Mouse (Mus musculus) small intestine, adult 2 months (tissue): ENCODE results near the gene Cyp26a1. TPM values are rescaled to one million over a fixed set of nuclear protein-coding genes. Genes with fewer than 3 reads are reported as not detected.

Experiments
- H3K27ac ChIP-seq: fragments of 200-500 bp; 2 replicates; pipeline ENCODE4 v1.5.1; 2012; ENCODE audit warnings: low read depth, low read length, control low read depth, inconsistent platforms; ENCODE audit not compliant: insufficient read depth
- H3K27me3 ChIP-seq: fragments of 200-500 bp; 2 replicates; pipeline ENCODE4 v1.6.1; 2012; ENCODE audit warnings: mild to moderate bottlenecking, moderate library complexity, low read length, inconsistent platforms; ENCODE audit not compliant: control insufficient read depth, insufficient read depth
- H3K36me3 ChIP-seq: fragments of 200-500 bp; 2 replicates; pipeline ENCODE4 v1.6.1; 2012; ENCODE audit warnings: mild to moderate bottlenecking, low read length, control low read depth, inconsistent platforms; ENCODE audit not compliant: control insufficient read depth, insufficient read depth
- H3K4me1 ChIP-seq: fragments of 200-500 bp; 2 replicates; pipeline ENCODE4 v1.6.1; 2012; ENCODE audit warnings: low read length, inconsistent platforms, mixed read lengths; ENCODE audit not compliant: control insufficient read depth, insufficient read depth, insufficient read length
- H3K4me3 ChIP-seq: fragments of 200-500 bp; 2 replicates; pipeline ENCODE4 v1.5.1; 2012; ENCODE audit warnings: low read depth, mild to moderate bottlenecking, control low read depth, inconsistent platforms, low read length, moderate library complexity
- CTCF ChIP-seq: fragments of 200-500 bp; IDR thresholded peaks from 2 replicates; pipeline ENCODE4 v1.5.1; 2012; ENCODE audit warnings: low read depth, mild to moderate bottlenecking, control low read depth, inconsistent platforms, low read length, moderate library complexity, mixed read lengths; ENCODE audit not compliant: insufficient replicate concordance, insufficient read length; ENCODE audit errors: extremely low read depth
- POLR2A ChIP-seq: fragments of 200-500 bp; IDR thresholded peaks from 2 replicates; pipeline ENCODE4 v1.6.1; 2012; ENCODE audit warnings: low read depth, mild to moderate bottlenecking, control low read depth, inconsistent platforms, low read length, moderate library complexity
- WGBS: fragments of 180-500 bp; shearing (Covaris S2); methylation state at CpG from one replicate; pipeline ENCODE4 v1.1.7; 2018; 5-methylcytosine and 5-hydroxymethylcytosine counted together
- polyA plus RNA-seq: library from polyadenylated mRNA; depleted of rRNA; stranded (reverse); fragments of >200 nt; gene quantifications from 2 replicates; pipeline ENCODE4 v1.2.3, GENCODE M21; 2012

Cyp26a1 gene
- polyA plus RNA-seq, 1 experiment: 0.08 TPM

DNA sequence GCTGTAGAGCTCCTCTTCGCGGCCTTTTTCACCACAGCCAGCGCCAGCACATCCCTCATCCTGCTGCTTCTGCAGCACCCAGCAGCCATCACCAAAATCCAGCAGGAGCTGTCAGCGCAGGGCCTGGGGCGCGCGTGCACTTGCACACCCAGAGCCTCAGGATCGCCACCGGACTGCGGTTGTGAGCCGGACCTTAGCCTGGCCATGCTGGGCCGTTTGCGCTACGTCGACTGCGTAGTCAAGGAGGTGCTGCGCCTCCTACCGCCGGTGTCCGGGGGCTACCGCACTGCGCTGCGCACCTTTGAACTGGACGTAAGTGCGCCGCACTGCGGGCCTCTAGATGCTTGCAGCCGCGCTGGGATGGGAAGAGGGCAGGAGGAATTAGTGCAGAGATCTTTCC is 6.9 kb upstream of the Cyp26a1 start:
- Histone ChIP-seq H3K4me3 (no peak overlapping the region), H3K4me1 (no peaks in the 10 kb centered on the region), H3K36me3 (peaks cover 2% of the 10 kb centered on the region), H3K27me3 (peaks cover 12% of the 10 kb centered on the region), H3K27ac (no peak overlapping the region)
- 15% methylated on average over 29 of the region's 29 CpGs for WGBS
- TF ChIP-seq POLR2A (no peak), CTCF (no peak)

DNA sequence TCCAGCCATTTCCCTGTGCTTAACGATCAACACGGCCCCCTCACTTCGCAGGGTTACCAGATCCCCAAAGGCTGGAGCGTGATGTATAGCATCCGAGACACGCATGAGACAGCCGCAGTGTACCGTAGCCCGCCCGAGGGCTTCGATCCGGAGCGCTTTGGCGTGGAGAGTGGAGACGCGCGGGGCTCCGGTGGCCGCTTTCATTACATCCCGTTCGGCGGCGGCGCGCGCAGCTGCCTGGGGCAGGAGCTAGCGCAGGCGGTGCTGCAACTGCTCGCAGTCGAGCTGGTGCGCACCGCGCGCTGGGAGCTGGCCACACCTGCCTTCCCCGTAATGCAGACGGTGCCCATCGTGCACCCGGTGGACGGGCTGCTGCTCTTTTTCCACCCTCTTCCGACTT is 4.7 kb upstream of the Cyp26a1 start:
- H3K27me3 ChIP-seq: peaks cover 33% of the 10 kb centered on the region
- H3K4me1 ChIP-seq: no peaks in the 10 kb centered on the region
- no peaks in the 10 kb centered on the region for H3K36me3 ChIP-seq
- H3K27ac ChIP-seq: no peak overlapping the region
- WGBS: 4% methylated on average over 40 of the region's 40 CpGs
- peak overlapping the region; percentile 10 for H3K4me3 ChIP-seq
- no peak for TF ChIP-seq CTCF
- TF ChIP-seq POLR2A: no peak

DNA sequence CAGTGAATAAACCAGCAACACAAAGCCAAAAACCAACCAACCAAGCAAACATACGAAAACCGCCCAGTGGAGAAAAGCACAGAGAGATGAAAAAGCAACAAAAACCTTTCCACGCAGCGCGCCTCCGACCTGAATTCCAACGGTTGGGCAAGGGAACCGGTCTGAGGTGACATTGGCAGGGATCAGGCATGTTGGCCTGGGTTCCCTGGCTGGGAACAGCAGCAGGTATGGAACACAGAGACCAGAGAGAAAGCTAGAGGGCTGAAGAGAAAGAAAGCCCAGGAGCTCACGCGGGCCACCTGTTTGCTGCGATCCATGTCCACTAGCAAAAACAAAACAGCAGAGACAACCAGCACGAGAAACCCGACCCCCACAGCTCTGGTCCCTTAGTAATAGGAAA is 2.5 kb upstream of the Cyp26a1 start:
- peaks cover 46% of the 10 kb centered on the region for H3K27me3 ChIP-seq
- no peak overlapping the region for H3K4me3 ChIP-seq
- TF ChIP-seq CTCF (no peak), POLR2A (no peak)
- H3K36me3 ChIP-seq: no peaks in the 10 kb centered on the region
- no peak overlapping the region for H3K27ac ChIP-seq
- no peaks in the 10 kb centered on the region for H3K4me1 ChIP-seq
- 58% methylated on average over 13 of the region's 13 CpGs for WGBS

DNA sequence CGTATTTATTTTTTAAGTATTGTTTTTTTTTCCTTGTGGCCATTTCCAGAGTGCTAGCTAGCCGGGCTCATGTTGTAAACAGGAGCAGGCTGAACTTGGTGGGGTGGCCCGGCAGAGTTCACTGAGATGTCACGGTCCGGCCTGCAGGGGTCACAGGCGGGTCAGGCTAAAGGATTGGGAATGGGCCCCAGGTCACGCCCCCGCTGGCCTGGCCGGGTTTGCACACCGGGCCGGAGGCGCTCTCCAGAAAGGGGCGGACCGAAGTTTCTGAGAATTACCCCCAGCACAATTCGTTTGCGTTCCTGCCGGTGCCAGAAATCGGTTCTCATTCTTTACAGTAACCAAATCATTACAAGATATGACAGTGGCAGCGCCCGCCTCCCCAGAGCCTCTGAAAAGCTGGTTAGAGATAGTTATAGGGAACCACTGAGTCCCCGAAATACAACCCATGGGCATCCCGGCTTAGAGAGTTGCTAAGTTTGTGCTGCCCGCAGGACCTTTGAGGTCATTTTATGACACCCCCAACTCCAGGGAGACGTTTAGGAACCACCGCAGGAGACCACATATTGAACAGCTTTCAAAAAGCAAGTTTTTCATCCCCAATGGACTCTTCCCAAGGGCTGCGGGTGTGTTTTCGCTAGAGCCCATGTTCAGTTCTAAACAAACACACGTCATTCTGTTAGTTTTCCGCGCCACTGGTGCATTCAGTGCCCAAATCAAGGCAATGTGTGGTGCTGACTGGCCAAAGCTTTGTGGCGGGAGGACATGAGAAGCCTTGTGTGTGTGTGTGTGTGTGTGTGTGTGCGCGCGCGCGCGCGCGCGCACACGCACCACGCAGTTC is 1.6 kb upstream of the Cyp26a1 start:
- no peak for TF ChIP-seq POLR2A
- TF ChIP-seq CTCF: no peak
- Histone ChIP-seq H3K36me3 (no peaks in the 10 kb centered on the region), H3K4me3 (no peak overlapping the region), H3K27ac (no peak overlapping the region), H3K27me3 (peaks cover 51% of the 10 kb centered on the region), H3K4me1 (no peaks in the 10 kb centered on the region)
- WGBS: 7% methylated on average over 42 of the region's 42 CpGs

DNA sequence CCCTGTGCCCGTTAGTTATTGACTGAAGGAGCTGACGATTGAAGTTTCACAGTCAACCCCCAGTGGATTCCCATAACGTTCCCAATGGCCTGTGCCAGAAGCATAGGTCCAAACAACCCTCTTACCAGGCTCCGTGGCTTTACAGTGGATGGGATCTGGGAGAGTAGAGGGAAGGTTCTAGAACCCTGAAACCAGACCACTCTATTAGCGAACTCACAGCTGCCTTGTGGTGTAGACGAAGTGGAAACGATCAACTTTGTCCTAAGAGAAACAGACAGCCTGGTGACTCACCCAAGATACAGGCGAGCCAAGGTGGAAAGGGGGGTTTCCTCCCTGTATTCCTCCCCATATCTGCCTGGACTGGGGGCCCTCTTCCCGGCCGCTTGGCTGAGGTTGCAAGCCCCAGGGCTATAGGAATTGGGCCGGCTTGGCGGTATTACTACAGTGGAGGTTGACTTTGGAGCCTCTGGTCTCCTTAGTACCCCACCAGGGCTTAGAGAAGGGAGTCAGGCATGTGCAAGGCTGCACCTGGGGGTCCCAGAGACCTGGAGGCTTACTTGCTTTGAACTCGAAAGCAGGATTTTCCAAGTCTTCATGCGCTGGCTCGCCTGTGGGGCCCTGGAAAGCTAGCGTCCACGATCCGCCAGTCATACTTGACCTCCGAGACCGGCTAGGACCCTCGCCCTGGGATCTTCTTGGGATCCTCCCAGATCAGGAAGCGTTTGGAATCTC is 829 bp upstream of the Cyp26a1 start:
- TF ChIP-seq CTCF (no peak), POLR2A (no peak)
- Histone ChIP-seq H3K4me1 (no peaks in the 10 kb centered on the region), H3K27me3 (peaks cover 51% of the 10 kb centered on the region), H3K36me3 (no peaks in the 10 kb centered on the region), H3K27ac (no peak overlapping the region), H3K4me3 (no peak overlapping the region)
- WGBS: 7% methylated on average over 22 of the region's 22 CpGs

DNA sequence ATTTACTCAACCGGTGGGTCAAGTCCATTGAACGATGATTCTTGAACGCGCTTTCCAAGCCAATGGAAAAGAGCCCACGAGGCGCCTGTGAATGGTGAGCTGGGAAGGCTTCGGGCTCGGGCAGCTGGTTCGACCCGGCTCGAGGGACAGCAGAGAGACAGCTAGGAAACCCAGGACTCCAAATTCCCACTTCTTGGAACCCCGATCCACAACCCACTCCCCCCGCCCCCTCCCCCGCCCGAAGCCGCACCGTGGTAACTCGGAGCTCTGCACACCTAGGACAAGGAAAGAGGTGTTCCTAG is 312 bp upstream of the Cyp26a1 start:
- Histone ChIP-seq H3K27me3 (peaks cover 51% of the 10 kb centered on the region), H3K36me3 (no peaks in the 10 kb centered on the region), H3K27ac (no peak overlapping the region), H3K4me1 (no peaks in the 10 kb centered on the region), H3K4me3 (no peak overlapping the region)
- TF ChIP-seq POLR2A: no peak
- TF ChIP-seq CTCF: no peak
- WGBS: 3% methylated on average over 18 of the region's 18 CpGs

DNA sequence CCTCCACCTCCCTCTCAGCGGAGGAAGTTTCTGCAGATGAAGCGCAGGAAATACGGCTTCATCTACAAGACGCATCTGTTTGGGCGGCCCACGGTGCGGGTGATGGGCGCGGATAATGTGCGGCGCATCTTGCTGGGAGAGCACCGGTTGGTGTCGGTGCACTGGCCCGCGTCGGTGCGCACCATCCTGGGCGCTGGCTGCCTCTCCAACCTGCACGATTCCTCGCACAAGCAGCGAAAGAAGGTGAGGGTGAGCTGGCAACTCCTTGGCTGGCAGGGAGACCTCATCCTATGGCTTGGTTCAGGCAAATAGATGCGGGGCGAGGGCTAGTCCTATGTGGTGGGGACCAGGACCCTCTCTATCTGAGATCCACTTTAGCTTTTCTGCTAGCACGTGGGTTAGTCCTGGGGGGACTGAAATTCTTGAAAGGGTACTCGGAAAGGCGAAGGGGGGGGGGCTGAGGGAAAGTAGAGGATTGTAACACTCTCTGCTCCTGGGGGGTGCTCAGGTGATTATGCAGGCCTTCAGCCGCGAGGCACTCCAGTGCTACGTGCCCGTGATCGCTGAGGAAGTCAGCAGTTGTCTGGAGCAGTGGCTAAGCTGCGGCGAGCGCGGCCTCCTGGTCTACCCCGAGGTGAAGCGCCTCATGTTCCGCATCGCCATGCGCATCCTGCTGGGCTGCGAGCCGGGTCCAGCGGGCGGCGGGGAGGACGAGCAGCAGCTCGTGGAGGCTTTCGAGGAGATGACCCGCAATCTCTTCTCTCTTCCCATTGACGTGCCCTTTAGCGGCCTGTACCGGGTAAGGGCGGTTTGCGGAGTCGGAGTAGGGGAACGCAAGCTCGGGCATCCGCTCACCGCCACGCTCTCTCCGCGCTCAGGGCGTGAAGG is 919 bp downstream of the Cyp26a1 start:
- H3K27me3 ChIP-seq: peaks cover 41% of the 10 kb centered on the region
- WGBS: 4% methylated on average over 63 of the region's 63 CpGs
- no peak overlapping the region; the same call in 1 of the 2 replicates for H3K4me3 ChIP-seq

More for the DNA sequence above, 919 bp downstream of the Cyp26a1 start:
- Histone ChIP-seq H3K27ac (no peak overlapping the region), H3K36me3 (no peaks in the 10 kb centered on the region), H3K4me1 (no peaks in the 10 kb centered on the region)
- TF ChIP-seq CTCF (no peak), POLR2A (no peak)
